Mouse (Mus musculus) testis, adult 2 months (tissue): ENCODE data around the gene Smok3a.
"Not testable (repeated sequence)": the region's sequence is repeated elsewhere in the genome, so short reads cannot be mapped to it uniquely, and the experiment has no call there.

Experiments
- CTCF ChIP-seq: fragments of 200-500 bp; IDR thresholded peaks from 2 replicates; pipeline ENCODE4 v1.5.1; 2012; ENCODE audit warnings: low read depth, mild to moderate bottlenecking, inconsistent platforms, low read length, moderate library complexity; ENCODE audit not compliant: control insufficient read depth, insufficient read depth, insufficient replicate concordance
- POLR2A ChIP-seq: fragments of 200-500 bp; IDR thresholded peaks from 2 replicates; pipeline ENCODE4 v1.6.1; 2012; ENCODE audit warnings: low read depth, mild to moderate bottlenecking, inconsistent platforms, low read length, moderate library complexity; ENCODE audit not compliant: control insufficient read depth

DNA sequence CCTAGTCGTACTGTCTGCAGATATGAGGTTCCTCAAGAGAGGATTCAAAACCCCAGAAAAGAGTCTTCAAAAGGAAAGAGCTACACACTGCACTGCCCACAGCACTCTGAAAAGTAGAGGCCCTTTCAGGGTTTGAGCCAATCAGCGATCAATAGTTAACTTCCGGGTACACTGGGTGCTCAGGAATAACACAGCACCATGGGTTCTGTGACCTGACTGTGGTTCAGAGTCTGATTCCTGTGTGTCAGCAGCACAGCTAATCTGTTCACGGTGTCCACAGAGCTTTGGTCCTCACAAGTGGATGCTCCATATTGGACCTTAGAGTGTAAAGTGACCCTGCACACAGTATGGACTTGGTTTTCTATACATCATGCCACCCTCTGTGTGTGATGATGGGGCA, 1.5 kb upstream of the Smok3a start:
- not testable (repeated sequence) for TF ChIP-seq CTCF, POLR2A
